Mouse (Mus musculus): ENCODE results near the gene Bcl9l.

Gene Bcl9l

GRCm38 (mm10) chr9:44498421-44499355 is 16.1 kb downstream of the Bcl9l start:
- peak; percentile 67 for DNase-seq

GRCm38 (mm10) chr9:44499356-44500162 is 16.9 kb downstream of the Bcl9l start:
- peak; percentile 23 for DNase-seq

GRCm38 (mm10) chr9:44500163-44500533 is 17.5 kb downstream of the Bcl9l start:
- DNase-seq, result no peak

GRCm38 (mm10) chr9:44500638-44501175 is 18.1 kb downstream of the Bcl9l start:
- DNase-seq, result no peak

- DNase-seq, result no peak
Observed at GRCm38 (mm10) chr9:44501206-44501879, 18.7 kb downstream of the Bcl9l start.

- peak; percentile 76 for DNase-seq
Observed at GRCm38 (mm10) chr9:44502006-44502405, 19.4 kb downstream of the Bcl9l start.

- DNase-seq, result no peak
Observed at GRCm38 (mm10) chr9:44504893-44505823, 22.5 kb downstream of the Bcl9l start.

- DNase-seq, result no peak
Observed at GRCm38 (mm10) chr9:44505824-44506467, 23.3 kb downstream of the Bcl9l start.

- no peak for DNase-seq
Observed at GRCm38 (mm10) chr9:44506566-44506965, 23.9 kb downstream of the Bcl9l start.

- DNase-seq, result no peak
Observed at GRCm38 (mm10) chr9:44507345-44507744, 24.7 kb downstream of the Bcl9l start.

GRCm38 (mm10) chr9:44508124-44508619 is 25.5 kb downstream of the Bcl9l start:
- no peak for DNase-seq

- no peak for DNase-seq
Observed at GRCm38 (mm10) chr9:44508721-44509486, 26.3 kb downstream of the Bcl9l start.

- DNase-seq, result peak; percentile 86
Observed at GRCm38 (mm10) chr9:44509487-44510354, 27.1 kb downstream of the Bcl9l start.

- DNase-seq, result no peak
Observed at GRCm38 (mm10) chr9:44510355-44510871, 27.8 kb downstream of the Bcl9l start.

GRCm38 (mm10) chr9:44510872-44511601 is 28.4 kb downstream of the Bcl9l start:
- peak; percentile 16 for DNase-seq

GRCm38 (mm10) chr9:44511935-44512716 is 29.5 kb downstream of the Bcl9l start:
- no peak for DNase-seq

- DNase-seq, result no peak
Observed at GRCm38 (mm10) chr9:44512717-44513003, 30.0 kb downstream of the Bcl9l start.

GRCm38 (mm10) chr9:44513121-44513520 is 30.5 kb downstream of the Bcl9l start:
- DNase-seq, result no peak
